Mouse (Mus musculus) adrenal gland, postnatal 4 days (tissue): ENCODE measurements around the gene Flvcr1. TPM values are rescaled to one million over a fixed set of nuclear protein-coding genes. Genes with fewer than 3 reads are reported as not detected.
A peak's percentile ranks its signal among the peaks of the same experiment; 100 is the strongest.

Source experiments
- DNase-seq, 2 experiments: peaks; one replicate each; pipeline ENCODE4 v3.0.0; 2021 to 2022; ENCODE audit warnings: low spot score in 2 of 2, mixed read lengths in 2 of 2
- total RNA-seq, 2 experiments: library from RNA; stranded (reverse); gene quantifications; 2 replicates each; pipeline ENCODE4 v1.2.3; 2021

Gene Flvcr1
- total RNA-seq, 2 experiments from 2014 or later: 16.7 to 19.6 TPM

DNA sequence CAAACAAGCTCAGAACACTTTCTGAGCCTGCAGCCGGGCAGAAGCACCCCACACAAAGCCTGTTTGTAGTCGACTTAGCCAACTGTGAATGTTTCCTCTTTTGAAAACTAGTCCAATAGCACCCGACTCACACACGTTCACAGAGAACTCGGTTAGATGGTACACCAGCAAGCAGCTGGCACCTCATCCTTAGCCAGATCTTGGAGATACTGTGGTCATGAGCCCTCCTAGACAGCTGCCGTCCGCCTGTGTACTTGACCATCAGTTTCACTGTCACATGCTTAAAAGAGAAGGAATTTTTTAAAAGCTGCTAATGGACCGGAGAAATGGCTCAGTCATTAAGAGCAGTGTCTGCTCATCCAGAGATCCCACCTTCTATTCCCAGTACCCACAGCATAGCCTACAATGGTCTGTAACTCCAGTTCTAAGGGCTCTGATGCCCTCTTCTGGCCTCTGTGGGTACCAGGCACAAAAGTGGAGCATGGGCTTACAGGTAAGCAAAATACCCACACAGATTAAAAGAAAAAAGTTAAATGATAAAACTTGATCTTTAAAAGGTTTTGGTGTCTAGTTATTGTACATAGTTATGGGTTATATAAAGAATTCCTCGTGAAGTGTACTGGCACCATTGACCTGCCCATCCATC lies 36.4 kb downstream of the Flvcr1 start:
- DNase-seq: no peak

DNA sequence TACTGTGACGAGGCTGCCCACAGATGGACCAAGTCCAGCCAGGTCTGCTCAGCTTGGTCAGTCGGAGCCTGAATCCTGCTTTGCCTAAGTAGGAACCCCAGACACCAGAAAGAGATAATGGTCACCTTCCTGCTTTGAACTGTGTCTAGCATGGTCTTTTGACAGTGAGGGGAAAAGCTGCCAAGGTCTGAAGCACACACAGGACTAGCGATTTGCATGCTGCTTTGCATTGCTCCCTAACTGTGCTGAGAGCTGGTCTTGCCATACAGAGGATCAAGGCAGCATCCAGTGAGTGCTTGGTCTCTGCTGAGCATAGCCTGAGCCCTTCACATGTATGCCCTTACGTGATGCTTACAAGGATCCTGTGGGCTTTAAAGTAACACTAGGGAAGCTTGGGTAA lies 44.5 kb downstream of the Flvcr1 start:
- no peak for DNase-seq

DNA sequence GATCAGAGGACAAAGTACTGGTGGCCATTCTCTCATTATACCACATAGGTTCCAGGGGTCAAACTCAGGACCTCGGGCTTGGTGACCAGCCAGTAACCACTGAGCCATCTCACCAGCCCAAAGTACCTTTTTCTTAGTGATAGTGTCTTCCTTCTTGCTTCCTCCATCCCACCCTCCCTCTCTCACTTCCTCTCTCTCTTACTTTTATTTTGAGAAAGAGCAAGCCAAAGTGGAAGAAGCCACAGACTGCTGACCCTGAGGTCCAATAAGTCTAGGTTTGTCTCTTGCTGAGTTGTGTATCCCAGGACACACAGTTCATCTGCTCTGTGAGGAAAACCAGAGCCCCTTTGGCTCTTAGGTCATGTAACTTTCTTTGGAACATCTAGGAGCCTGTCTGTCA lies 45.5 kb downstream of the Flvcr1 start:
- no peak for DNase-seq

DNA sequence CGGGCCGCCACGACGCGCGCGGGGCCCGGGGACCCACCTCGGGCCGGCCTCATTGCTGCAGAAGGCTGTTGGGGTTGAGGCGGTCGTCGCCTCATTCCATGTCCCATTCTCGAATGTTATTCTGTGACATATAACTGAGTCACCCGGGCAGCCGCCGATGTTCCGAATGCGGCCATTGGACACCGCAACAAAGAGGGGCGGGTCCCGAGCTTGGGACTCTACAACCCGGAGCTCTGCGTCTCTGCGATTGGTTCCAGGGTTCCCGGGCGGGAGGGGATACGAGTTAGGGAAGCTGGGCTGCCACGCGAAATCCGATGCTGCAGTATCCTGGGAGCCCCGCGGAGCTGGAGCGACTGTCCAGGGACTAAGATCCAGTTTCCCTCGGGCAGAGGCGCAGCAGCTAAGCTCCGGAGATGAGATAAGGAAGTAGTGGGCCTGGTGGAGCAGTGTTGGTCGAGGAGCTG lies 46.8 kb downstream of the Flvcr1 start, which contains the start of gene Vash2:
TSS of gene Vash2 (minus strand) at position 197 of the 464 bp plus-strand sequence.
- peak; percentile 38 to 72 for DNase-seq

DNA sequence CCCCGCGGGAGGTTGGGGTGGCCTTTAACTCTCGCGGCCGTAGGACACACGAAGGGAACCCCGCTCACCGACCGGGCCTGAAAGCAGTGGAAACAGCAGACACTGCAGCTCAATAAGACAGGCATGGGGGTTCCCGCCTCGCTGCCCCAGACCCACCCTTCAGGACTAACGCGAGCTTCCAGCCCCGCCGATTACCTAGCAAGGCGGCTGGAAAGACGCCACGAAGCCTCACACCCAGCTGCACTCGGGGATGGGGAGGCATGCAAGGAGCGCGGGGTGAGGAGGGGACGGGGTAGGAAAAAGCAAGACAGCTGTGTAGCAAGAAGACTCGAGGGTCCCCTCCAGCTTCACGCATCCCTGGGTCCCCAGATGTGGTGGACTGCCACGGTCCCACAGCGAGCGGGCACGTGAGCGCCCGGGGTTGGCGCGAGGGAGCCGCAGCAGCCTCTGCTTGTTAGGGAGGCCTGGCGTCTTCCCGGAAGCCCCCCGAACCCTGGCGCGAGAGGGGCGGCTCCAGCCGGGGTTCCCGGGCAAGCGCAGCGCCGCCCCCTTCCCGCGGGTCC lies 47.4 kb downstream of the Flvcr1 start:
- no peak for DNase-seq

DNA sequence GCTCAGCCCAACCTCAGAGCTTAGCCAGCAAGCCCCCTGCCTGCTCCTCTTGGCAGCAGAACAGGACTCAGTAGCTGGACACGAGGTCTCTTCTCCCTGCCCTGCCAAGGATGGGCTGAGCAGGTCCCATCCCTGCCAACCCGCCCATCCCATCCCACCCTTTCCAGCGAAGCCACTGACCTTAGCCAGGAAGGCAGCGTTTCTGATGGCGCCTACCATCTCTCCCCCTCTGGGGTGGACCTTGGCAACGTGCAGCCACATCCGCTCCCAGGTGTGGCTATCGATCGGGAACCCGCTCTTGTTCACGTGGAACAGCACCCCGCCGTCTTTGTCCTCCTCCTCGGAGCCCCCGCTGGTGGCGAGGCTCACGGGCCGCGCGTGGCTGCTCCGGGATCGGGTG lies 48.0 kb downstream of the Flvcr1 start:
- DNase-seq: no peak

DNA sequence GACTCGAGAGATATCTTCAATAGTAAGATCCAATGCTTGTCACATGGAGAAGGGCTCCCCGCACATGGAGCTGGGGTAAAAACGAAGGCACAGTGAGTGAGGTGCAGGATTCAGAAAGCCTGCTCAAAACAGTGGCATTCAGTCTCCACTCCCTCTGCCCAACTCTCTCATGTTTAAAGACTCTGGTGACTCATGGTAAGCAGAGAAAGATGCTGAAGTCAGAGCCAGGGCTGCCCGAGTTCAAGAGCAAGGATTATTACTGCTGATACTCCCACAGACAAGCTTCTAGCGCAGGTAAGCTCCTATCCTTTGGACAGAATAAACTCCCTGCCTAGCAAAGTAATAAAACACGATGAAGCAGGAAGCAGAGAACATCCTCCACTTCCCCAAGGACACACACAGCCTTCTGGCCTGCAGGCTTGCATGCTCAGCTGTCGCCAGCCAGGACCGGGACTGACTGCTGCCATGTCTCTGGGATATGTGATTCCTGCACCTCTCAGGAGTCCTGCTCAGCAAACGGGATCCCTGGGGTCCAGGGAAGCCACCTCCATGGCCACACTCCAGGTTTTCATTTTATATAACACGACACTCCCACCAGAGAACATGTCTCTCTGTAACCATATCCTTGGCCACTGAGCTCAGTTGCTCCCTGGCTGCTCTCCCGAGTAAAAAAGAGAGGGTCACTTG lies 48.9 kb downstream of the Flvcr1 start:
- DNase-seq: no peak

DNA sequence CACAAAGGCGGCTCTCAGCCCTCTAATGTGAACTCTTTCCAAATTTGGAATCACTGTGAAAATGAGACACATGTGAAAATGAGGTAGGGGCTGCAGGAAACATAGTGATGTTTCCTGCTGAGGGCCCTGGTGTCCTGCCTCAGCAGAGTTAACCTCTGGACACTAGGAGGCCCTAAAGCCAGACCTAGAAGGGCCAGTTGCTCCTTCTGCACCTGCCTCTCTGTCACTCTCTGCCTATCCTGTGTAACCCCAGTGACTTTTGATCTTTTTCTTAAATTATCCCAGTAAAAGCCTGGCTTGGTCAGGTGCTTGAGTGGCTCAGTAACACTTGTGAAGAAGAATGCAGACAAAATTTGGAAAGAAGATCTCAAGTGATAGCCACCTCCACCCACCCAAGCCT lies 51.1 kb downstream of the Flvcr1 start:
- no peak for DNase-seq

DNA sequence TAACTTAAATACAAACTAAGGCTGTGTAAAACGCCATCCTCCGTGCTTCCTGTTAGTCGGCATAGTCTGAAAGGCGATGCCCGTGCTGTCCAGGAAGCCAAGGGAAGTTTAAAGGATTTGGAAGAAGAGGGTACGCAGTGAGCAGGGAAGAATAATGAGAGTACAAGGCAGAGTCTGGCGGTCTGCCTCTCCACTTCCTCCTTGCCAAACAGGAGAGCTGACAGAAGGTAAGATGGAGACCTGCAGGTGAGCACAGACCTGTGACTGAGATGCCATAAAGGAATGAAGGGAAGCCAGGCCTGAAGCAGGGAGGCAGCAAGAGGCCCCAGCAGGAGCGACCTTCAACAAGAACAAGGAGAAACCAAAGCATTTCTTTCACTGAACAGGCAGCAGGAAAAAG lies 51.8 kb downstream of the Flvcr1 start:
- DNase-seq: no peak

DNA sequence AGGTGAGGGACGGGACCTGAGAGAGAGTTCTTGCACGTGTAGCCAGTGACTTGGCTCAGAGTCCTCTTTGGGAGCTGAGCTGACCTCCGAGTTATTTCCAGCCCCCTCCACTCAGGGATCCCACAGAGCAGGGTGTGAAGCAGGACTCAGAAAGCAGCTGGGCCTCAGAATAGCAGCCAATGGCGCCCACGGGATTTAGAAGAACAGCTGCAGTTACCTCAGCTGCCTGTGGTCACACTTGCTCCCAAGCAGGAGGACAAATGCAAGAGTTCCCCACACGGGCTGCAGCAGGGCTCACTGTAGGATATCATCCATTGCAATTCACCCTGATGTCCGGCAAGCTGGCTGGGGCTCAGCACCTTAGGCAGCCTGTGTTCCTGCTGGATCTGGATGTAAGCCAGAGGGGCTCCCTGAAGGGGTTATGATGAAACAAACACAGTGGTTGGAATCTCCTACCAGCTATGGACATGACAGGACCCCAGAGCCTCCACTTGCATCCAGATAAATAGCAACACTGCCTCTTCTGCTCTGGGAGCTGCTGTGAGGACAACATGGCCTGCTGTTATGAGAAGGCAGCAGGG lies 53.3 kb downstream of the Flvcr1 start:
- no peak for DNase-seq

DNA sequence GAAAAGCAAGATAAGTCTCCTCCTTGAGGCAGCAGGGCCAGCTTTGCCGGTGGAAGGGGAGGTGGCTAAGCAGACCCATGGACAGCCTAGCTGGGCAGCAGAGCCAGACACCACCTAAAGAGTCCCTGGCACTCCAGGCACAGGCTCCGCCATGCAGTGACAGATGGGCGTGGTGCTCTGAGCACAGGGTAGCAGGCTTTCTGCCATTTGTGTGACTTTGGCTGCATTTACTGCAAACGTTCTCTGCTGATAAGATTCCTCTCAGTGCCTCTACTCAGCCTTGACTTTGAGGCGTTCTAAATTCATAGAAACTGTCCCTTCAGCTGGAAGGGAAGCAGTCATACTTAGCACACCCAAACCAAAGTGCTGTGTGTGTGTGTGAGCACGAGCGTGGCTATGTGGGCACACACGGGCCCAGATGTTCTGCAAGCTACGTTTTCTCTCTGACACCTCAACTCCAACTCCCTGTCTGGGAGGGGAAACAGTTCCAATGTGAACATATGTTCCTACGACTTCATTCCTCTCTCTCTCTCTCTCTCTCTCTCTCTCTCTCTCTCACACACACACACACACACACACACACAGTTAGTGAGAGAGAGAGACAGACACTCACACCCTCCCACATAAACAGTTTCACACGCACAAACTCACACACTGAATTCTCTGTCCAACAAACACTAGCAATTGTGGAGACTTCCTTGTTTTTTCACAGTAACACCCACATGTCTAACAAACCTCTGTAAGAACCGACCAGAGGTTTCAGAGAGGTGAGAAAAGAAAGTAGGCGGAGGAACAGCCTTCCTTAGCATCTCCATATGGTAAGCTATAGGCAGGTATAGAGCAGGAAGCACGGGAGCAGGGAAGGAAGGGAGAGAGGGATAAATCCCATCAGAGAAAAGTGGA lies 54.0 kb downstream of the Flvcr1 start:
- no peak for DNase-seq

DNA sequence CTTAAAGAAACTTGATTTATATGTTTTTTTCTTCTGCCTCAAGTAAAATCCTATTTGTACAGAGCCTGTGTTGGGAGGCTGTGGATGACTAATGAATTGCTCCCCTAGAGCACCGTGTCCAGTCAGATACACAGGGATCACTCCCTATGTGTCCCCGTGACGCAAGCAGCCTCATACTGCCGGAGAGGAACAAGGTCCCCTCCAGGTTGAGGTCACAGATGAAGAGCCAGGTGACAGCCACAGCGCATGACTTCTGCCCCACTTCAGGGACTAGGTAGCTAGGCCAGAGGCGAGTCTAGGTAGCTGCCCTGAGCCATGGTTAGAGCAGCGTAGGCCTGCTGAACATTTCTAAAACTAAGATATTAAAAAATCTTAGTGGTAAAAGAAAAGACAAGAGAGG lies 57.9 kb downstream of the Flvcr1 start:
- DNase-seq: no peak

DNA sequence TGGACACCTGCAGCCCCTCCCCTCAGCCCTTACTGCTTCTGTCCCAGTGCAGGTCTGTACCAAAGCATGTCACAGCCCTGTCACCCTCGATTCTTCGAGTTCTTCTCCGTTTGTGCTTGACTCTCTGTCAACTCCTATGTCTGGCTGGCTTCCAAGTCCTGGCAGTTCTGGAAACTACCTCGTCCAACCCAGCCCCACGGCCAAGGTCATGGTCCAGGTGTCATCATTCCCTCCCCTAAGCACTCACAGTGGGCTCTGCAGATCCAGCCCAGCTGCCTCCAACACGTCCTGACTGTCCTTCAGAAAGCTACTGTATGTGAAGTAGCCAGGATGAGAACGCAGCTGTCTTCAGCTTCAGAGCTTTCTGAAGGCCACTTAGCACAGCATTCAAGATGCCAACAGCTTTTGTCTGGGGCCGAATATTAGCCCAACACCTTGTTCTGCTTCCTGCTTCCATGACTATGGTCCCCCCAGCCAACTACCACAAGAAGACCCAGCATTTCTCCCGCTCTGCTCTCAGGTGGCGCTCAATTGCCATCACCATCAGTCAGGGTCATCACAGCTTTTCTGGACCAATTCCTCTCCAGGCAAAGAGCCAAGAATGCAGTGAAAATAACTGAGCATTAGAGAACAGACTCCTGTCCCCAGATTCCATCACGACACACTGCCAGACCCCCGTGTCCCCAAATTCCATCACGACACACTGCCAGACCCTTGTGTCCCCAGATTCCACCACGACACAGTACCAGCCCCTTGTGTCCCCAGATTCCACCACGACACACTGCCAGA lies 60.8 kb downstream of the Flvcr1 start:
- no peak for DNase-seq

DNA sequence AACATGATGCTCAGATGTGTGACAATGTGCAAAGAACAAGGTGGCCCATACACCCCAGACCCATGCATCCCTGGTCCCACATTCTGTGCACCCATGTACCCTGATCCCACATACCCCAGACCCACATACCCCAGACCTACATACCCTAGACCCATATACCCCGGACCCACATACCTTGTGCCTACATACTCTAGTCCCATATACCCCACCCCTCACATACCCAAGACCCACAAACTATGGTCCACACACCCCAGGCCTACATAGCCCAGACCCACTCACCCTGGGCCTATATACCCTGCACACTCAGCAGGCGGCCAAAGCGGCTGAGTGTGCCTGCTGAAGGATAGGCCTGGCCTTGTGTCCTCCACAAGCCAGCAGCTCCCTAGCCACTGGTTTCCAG lies 63.2 kb downstream of the Flvcr1 start:
- no peak for DNase-seq

DNA sequence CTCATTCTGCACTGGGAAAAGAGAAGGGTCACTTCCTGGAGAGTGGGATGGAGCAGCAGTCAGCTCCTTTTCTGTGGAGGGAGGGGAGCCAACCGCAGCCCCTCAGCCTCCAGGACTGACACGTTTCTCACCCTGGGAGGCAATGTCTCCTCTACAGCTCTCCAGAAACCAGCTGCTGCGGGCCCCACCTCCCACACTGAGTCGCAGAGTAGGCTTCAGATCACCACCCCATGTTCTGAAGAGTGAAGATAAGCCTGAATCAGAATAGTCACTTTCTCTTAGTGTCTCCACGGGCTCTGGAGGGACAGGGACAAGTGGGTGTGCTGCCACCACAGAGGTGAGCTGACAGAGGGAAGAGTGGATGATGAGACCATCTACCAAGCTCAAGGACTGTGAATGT lies 67.1 kb downstream of the Flvcr1 start:
- DNase-seq: no peak

Other genes starting within 250 kb of the Flvcr1 start
- gene Rps6kc1, start 114.4 kb downstream of the Flvcr1 start, total RNA-seq: 10 to 100 TPM; 28.0 to 30.7 TPM
- gene Angel2, start 101.0 kb downstream of the Flvcr1 start, total RNA-seq: 10 to 100 TPM; 51.9 to 54.6 TPM
- gene Vash2, start 46.9 kb downstream of the Flvcr1 start, total RNA-seq: 1 to 10 TPM; 5.6 to 5.9 TPM
- not detected for gene Spata45, start 10.5 kb upstream of the Flvcr1 start, total RNA-seq
- gene Tatdn3, start 36.8 kb upstream of the Flvcr1 start, total RNA-seq: 10 to 100 TPM; 30.6 to 32.2 TPM
- gene Nsl1, start 36.9 kb upstream of the Flvcr1 start, total RNA-seq: 1 to 10 TPM; 7.5 to 7.6 TPM
- 1 to 10 TPM; 3.3 to 3.4 TPM for gene Batf3, start 71.7 kb upstream of the Flvcr1 start, total RNA-seq
- gene Fam71a, start 138.7 kb upstream of the Flvcr1 start, total RNA-seq: not detected
- 1 to 10 TPM; 1.8 to 2.3 TPM for gene Atf3, start 191.9 kb upstream of the Flvcr1 start, total RNA-seq